Mouse (Mus musculus) fat pad, adult 2 months (tissue): ENCODE measurements around the gene Pparg.

ENCODE experiments used
- DNase-seq: peaks from one replicate; pipeline ENCODE4 v3.0.0-alpha.2; 2011; ENCODE audit warnings: low read depth, low spot score; ENCODE audit errors: extremely low read depth

Gene Pparg

GRCm38 (mm10) chr6:115360776-115361605, at the start of gene Pparg:
TSS of gene Pparg (plus strand) at chr6:115360951.
- no peak for DNase-seq

- no peak for DNase-seq
Observed at GRCm38 (mm10) chr6:115312780-115313179, 48.0 kb upstream of the Pparg start.

DNA sequence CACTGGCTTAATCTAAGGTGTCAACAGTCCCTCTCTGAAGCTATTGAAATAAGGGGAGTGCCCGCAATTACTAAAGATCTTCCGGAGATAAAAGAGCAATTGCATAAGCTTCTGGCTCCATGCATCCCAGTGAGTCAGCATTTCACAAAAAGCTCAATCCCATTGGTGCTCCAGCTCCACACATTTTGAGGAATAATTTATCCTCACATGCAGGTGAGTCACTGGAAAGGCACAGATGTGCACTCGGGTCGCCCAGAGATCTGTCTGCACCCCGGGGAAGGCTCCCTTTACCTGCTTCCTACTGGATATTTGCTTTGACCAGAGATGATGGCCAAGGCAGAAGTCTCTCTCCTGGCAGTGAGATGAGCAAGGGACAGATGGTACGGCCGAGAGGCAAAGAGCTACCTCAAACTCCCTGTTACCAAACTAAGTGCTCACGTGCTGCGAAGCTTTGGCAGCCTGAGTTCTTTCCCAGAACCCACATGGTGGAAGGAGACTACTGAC, 47.5 kb upstream of the Pparg start:
- no peak for DNase-seq

DNA sequence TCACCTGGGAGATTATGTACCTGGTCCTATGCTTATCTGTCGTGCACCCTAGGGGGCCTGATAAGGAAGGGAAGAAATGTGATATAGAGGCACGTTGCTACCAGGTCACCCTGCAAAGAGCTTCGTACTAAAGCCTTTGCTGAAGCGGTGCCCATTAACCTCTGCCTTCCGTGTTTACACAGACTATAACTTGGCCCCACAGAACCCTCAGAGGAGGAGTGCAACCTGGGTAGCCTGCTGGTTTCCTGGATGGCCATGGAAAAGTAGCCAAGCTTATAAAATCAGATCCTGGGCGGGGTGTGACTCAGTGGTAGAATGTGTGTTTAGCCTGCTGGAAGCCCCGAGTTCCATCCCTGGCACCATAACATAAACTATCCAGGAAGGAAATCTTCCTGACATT, 46.8 kb upstream of the Pparg start:
- no peak for DNase-seq

DNA sequence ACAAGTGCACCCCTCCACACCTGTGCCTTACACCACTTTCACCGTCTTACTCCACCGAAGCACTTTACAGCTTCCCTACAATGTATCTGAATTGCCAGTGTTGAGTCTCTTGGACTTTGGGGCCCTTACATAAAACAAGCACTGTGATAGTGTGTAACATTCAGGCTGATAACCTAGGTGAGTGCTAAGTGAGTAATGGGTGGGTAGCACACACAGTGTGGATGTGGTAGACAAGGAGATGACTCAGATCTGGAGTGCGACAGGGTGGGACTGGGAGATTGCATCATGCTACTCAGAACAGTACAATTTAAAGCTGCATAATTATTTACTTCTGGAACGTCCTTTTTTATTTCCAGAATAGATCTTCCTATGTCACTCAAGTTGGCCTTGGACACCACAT, 45.0 kb upstream of the Pparg start:
- no peak for DNase-seq

- no peak for DNase-seq
Observed at GRCm38 (mm10) chr6:115316811-115317221, 43.9 kb upstream of the Pparg start.

- DNase-seq, result no peak
Observed at GRCm38 (mm10) chr6:115318811-115319210, 41.9 kb upstream of the Pparg start.

DNA sequence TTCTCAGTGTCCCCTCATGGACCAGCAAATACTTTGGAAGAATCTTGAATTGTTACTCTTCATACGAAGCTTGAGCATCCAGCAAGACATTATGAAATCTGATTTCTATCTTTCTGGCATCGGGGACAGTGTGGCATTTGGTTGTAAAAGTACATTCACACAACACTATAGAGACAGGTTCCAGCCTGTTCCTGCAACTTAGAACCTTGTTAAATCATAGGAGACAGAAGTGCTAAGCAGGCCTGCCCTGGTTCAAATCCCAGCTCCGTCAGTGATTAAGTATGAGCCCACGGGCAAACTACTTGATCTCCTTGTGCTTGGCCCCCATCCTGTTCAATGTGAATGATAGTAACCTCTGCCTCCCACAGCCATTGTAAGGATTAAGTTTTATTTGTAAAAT, 41.1 kb upstream of the Pparg start:
- DNase-seq, result peak; percentile 90

GRCm38 (mm10) chr6:115320927-115321714, 39.6 kb upstream of the Pparg start:
- no peak for DNase-seq

- no peak for DNase-seq
Observed at GRCm38 (mm10) chr6:115321883-115322351, 38.8 kb upstream of the Pparg start.

GRCm38 (mm10) chr6:115322956-115323355, 37.8 kb upstream of the Pparg start:
- no peak for DNase-seq

DNA sequence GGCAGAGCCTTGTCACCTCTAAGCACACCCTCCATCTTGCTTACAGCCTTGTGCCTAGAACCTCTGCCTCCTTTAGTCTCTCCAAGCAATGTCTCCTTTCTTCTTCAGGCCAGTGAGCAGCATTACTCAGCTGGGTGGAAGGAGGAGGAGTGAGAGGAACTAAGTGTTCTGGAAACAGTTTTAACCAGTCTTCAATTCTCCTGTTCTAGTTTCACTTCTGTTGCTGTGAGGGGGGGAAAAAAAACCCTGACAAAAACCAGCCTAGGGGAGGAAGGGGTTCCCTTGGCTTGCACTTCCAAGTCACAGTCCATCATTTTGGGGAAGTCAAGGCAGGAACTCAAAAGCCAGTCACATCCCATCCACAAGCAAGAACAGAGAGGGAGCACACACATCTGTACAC, 29.8 kb upstream of the Pparg start:
- DNase-seq, result no peak

GRCm38 (mm10) chr6:115333099-115333694, 27.6 kb upstream of the Pparg start:
- no peak for DNase-seq

GRCm38 (mm10) chr6:115335536-115335935, 25.2 kb upstream of the Pparg start:
- DNase-seq, result no peak

GRCm38 (mm10) chr6:115340084-115340483, 20.7 kb upstream of the Pparg start:
- no peak for DNase-seq

- DNase-seq, result no peak
Observed at GRCm38 (mm10) chr6:115343096-115343495, 17.7 kb upstream of the Pparg start.

DNA sequence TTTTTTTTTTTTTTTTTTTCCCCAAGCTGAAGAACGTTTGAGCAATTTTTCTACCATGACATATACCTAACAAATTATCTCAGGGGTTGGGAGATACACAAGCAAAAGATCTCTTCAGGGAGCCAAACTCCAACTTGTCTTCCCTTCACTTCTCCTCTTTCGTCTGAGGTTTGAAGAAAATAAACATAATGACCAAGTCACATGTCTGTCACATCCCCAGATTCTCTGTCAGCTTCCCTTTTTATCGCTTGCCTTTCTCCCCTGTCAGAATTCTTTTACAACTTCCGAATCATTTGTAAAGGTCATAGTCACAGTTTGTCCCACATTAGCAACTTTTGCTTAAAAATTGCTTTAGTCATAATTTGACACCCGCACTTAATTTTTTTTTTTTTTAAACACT, 17.2 kb upstream of the Pparg start:
- DNase-seq, result no peak

DNA sequence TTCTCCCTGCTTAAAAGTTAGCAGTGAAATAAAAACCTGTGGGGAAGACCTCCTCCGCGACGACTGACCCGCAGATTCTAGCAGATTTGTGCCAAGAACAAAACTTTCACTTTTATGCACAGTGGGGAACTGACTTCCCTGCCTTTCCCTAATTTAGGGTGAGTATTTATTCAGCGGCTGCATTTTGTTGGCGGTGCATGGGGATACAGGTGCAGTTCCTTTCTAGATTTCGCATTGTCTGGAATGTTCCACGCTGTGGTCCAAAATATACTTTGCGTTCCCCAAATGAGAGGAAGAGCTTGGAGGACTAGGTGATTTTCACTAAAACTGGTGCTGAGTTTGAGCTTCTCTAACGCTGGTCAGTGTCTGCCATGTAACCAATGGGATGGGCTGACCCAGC, 16.6 kb upstream of the Pparg start:
- no peak for DNase-seq

DNA sequence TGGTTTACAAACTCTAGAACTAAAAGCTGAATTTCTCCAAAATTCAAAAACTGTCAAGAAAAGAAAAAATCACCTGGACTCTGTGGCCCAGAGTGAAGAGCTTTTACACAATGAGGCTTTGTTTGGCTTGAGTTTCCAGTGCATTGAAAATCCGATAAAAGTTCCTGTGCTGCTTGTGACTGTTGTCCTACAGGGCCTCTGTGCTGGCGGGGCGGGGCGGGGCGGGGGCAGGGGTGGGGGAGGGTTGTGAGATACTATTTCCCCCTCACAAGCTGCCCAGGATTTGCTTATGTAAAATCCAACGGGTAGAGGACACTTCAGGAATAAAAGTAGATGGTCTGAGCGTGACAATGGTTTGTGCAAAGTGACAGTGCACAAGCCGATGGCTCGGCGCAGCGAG, 16.2 kb upstream of the Pparg start:
- DNase-seq, result no peak

DNA sequence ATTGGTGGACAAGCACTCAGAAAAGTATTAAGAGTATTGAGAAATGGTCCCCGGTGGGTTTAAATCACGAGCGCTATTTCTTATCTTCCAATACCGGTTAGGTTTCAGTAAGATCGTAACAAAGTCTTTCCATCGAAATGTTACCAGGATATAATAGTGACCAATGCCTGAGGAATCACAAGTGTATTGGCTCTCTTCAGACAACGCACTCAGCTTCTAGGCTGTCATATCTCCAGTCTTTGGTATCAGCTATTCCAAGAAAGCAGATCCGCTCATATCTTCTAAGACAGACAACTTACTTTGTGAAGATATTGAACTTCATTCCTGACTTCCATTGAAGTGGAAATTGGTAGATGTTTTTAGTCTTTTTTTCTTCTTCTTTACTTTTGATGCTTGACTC, 15.7 kb upstream of the Pparg start:
- no peak for DNase-seq

- no peak for DNase-seq
Observed at GRCm38 (mm10) chr6:115349641-115350464, 10.9 kb upstream of the Pparg start.
